Mouse (Mus musculus): Measurements from ENCODE around the gene Zfp958.
"Not testable (repeated sequence)": the region's sequence is repeated elsewhere in the genome, so short reads cannot be mapped to it uniquely, and the experiment has no call there.

GRCm38 (mm10) chr8:4642974-4643373, 30.0 kb downstream of the Zfp958 start:
- not testable (repeated sequence) for TF ChIP-seq CTCF (IDR thresholded peaks at IDR 0.05; ENCODE audit: borderline replicate concordance, insufficient read depth, low read length); POLR2A (IDR thresholded peaks at IDR 0.05; ENCODE audit: low read depth, low read length)

All from embryonic fibroblast, embryonic 13.5 days (primary cell).